10 mouse cellular contexts compared by ENCODE assay signal in the genomic region with DNA sequence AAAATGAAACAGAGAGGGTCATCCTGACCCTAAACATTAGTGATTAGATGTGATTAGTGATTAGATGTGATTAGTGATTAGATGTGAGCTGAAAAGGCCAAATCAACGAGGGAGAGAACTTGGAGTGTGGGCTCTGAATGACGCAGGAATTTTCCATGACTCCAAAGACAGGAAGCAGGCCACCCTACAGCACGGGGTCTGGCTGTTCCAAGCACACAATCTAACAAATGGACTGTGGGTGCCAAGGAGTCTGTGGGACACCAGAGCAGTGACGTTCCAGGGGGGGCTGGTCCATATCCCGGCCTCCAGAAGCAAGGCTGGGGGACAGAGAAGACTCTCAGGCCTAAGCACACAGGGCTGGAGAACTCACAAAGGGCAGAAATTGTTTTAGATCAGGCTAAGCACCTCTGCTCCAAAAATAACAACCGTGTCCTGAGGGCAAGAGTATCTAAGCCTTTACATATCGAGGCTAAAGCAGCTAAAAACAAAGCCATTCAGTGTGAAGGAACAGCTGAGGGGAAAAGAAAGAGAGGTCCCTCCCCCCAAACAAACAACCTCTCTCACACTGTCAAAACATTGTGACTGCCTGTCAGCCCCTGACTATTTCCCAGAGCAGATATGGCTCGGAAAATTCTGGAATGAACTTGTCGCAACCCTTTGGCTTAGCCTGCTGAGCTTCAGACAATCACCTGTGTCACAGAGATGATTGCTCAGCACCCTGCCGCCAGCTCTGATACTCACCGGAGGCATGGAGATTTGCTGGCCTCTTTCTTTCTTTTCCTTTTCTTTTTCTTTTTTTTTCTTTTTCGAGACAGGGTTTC. TPM values are rescaled to one million over a fixed set of nuclear protein-coding genes. Genes with fewer than 3 reads are reported as not detected.
DNase-seq lines count a peak whose midpoint lies in the region; ATAC-seq lines count a peak whose summit lies in the region.
"Had no signal": no experiment of that assay in that cellular context is flagged by ENCODE, and none has a peak within 500 bp of the region (broad histone marks: within the 10 kb centered on the region; RNA-seq: fewer than 3 reads in every experiment).

No protein-coding gene starts in this region.

- H3K9me3 ChIP-seq in embryonic facial prominence, embryonic 14.5 days (ENCODE audit: control insufficient read depth, low read length): no peaks in the 10 kb centered on the region

- H3K36me3 ChIP-seq in embryonic facial prominence, embryonic 14.5 days (ENCODE audit: control insufficient read depth, insufficient read depth, low read length): no peaks in the 10 kb centered on the region

- ATAC-seq in embryonic facial prominence, embryonic 14.5 days (ENCODE audit: low read depth): peak; percentile 56

- no peak overlapping the region for H3K9ac ChIP-seq in embryonic facial prominence, embryonic 14.5 days (ENCODE audit: low read depth, low read length)

- intact Hi-C loops in heart, postnatal 36 days (cut with DNase I): no loop called here
- intact Hi-C loops in heart, postnatal 14 days (cut with DNase I): no loop called here

- peak; percentile 41 to 58 for DNase-seq in heart, adult 18-20 months
- no peak for DNase-seq in heart, postnatal 36 days
- DNase-seq in embryonic facial prominence, embryonic 14.5 days (ENCODE audit: low spot score): no peak
- DNase-seq in heart, postnatal 14 days: peak; percentile 4 to 26
- DNase-seq in lung, postnatal 25 days (ENCODE audit: low spot score): peak; percentile 65
- no peak for DNase-seq in thymus, postnatal 0 days (ENCODE audit: low spot score)
- no peak for DNase-seq in adrenal gland, postnatal 25 days
- DNase-seq: right cerebral cortex, postnatal 25 days had no signal

- H3K27me3 ChIP-seq in embryonic facial prominence, embryonic 14.5 days (replicated peaks; ENCODE audit: control insufficient read depth, insufficient read depth, low read length): no peaks in the 10 kb centered on the region
- H3K27me3 ChIP-seq: CH12.LX had no signal

- 40% methylated on average over 12 of the region's 12 CpGs for WGBS in embryonic facial prominence, embryonic 14.5 days

- no peak overlapping the region for H3K4me3 ChIP-seq in embryonic facial prominence, embryonic 14.5 days (ENCODE audit: low read depth, low read length)
- H3K4me3 ChIP-seq: erythroblast, embryonic 14.5 days had no signal

- no peak overlapping the region for H3K4me2 ChIP-seq in embryonic facial prominence, embryonic 14.5 days (ENCODE audit: low read depth, low read length)

- 0 out of 2 replicates have a peak overlapping the region, but pooled peaks have one; percentile 3 for H3K27ac ChIP-seq in embryonic facial prominence, embryonic 14.5 days (replicated peaks; ENCODE audit: low read depth, low read length)

- no peaks in the 10 kb centered on the region for H3K4me1 ChIP-seq in embryonic facial prominence, embryonic 14.5 days (ENCODE audit: control insufficient read depth, insufficient read depth, low read length)

RNA-seq across cellular contexts. Expression of a gene that starts 27.4 kb away (rescaled TPM):
- total RNA-seq in heart, adult 18-20 months (2021): 10 to 100 TPM; 71.2 to 86.4 TPM
- total RNA-seq in heart, postnatal 36 days (2021): 10 to 100 TPM; 71.1 to 74.7 TPM
- 273 and 278 TPM in 2 replicates for polyA plus RNA-seq in embryonic facial prominence, embryonic 14.5 days (2014; fragmentation: Nextera tagmentation; extraction: Ambion mirVana)
- total RNA-seq in heart, postnatal 14 days (2021): 10 to 100 TPM; 65.8 to 73.1 TPM
- polyA plus RNA-seq in thymus, postnatal 0 days (2015; fragmentation: Nextera tagmentation; extraction: Ambion mirVana): 196 and 200 TPM in 2 replicates
- 63.1 and 68.2 TPM in 2 replicates for total RNA-seq in adrenal gland, postnatal 25 days (2021)

Comparison
In these comparisons a context has a peak if more than half of its experiments do, and no peak if none do; other contexts are left out.
1. DNase-seq: peak in heart, adult 18-20 months (2 of 2), heart, postnatal 14 days (2 of 2) and lung, postnatal 25 days (single experiment); none in heart, postnatal 36 days (0 of 2), embryonic facial prominence, embryonic 14.5 days (single experiment), thymus, postnatal 0 days (single experiment) and adrenal gland, postnatal 25 days (single experiment).